ENCODE assay signal across 13 mouse cellular contexts in the genomic region with DNA sequence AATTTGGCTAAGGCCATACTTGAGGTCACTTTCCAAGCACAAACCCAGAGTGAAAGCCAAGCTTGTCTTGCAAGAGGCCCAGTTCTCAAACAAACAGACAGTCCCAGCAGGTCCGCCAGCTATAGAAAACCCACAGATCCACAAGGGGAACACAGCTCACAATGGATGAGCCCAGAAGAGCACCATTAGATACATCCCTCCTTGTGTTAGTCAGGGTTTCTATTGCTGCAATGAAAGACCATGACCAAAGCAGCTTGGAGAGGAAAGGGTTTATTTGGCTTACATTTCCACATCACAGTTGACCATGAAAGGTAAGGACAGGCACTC. TPM values are rescaled to one million over a fixed set of nuclear protein-coding genes. Genes with fewer than 3 reads are reported as not detected.
A peak's percentile ranks its signal among the peaks of the same experiment; 100 is the strongest.
DNase-seq lines count a peak whose midpoint lies in the region; ATAC-seq and TF ChIP-seq lines count a peak whose summit lies in the region.
"Had no signal": no experiment of that assay in that cellular context is flagged by ENCODE, and none has a peak within 500 bp of the region (broad histone marks: within the 10 kb centered on the region; RNA-seq: fewer than 3 reads in every experiment).

No protein-coding gene starts in this region.

- H3K36me3 ChIP-seq in heart, postnatal 0 days (replicated peaks; ENCODE audit: control insufficient read depth, insufficient read depth, low read length), result no peaks in the 10 kb centered on the region
- H3K36me3 ChIP-seq in midbrain, embryonic 11.5 days (ENCODE audit: control insufficient read depth, insufficient read depth, low read length), result no peaks in the 10 kb centered on the region
- H3K36me3 ChIP-seq in midbrain, embryonic 13.5 days, result no peaks in the 10 kb centered on the region
- no peaks in the 10 kb centered on the region for H3K36me3 ChIP-seq in hindbrain, embryonic 14.5 days (replicated peaks; ENCODE audit: control insufficient read depth, insufficient read depth)
- H3K36me3 ChIP-seq in neural tube, embryonic 14.5 days (ENCODE audit: control insufficient read depth, insufficient read depth, low read length), result no peaks in the 10 kb centered on the region
- H3K36me3 ChIP-seq: liver, embryonic 15.5 days had no signal

- WGBS in heart, postnatal 0 days, result 96% methylated on average over 1 of the region's 1 CpGs
- 87% methylated on average over 1 of the region's 1 CpGs for WGBS in midbrain, embryonic 11.5 days
- 93% methylated on average over 1 of the region's 1 CpGs for WGBS in midbrain, embryonic 13.5 days
- WGBS in hindbrain, embryonic 14.5 days, result 78% methylated on average over 1 of the region's 1 CpGs
- 79% methylated on average over 1 of the region's 1 CpGs for WGBS in neural tube, embryonic 14.5 days

- intact Hi-C loops in heart, postnatal 36 days (cut with DNase I), result loop anchor here (1.0 to 5.0 kb wide), 5 partner anchors 49 to 366 kb away; a partner anchor contains a TSS
- intact Hi-C loops in heart, postnatal 25 days (cut with DNase I), result loop anchor here (1.0 to 5.0 kb wide), 3 partner anchors 49 to 266 kb away; no protein-coding TSS in a partner anchor

- H3K9ac ChIP-seq in heart, postnatal 0 days (replicated peaks; ENCODE audit: low read depth, low read length), result no peak overlapping the region
- H3K9ac ChIP-seq in midbrain, embryonic 11.5 days (ENCODE audit: low read length), result no peak overlapping the region
- H3K9ac ChIP-seq in midbrain, embryonic 13.5 days (replicated peaks), result no peak overlapping the region
- no peak overlapping the region for H3K9ac ChIP-seq in hindbrain, embryonic 14.5 days
- H3K9ac ChIP-seq in neural tube, embryonic 14.5 days (replicated peaks; ENCODE audit: low read depth, low read length), result no peak overlapping the region
- H3K9ac ChIP-seq: liver, embryonic 15.5 days had no signal

- peaks cover 21% of the 10 kb centered on the region for H3K4me1 ChIP-seq in heart, postnatal 0 days (ENCODE audit: control insufficient read depth, insufficient read depth)
- 0 out of 2 replicates have a peak, but pooled peaks cover 2% of the 10 kb centered on the region for H3K4me1 ChIP-seq in midbrain, embryonic 11.5 days (ENCODE audit: control insufficient read depth, insufficient read depth, low read length)
- peaks cover 11% of the 10 kb centered on the region for H3K4me1 ChIP-seq in midbrain, embryonic 13.5 days (replicated peaks)
- H3K4me1 ChIP-seq in hindbrain, embryonic 14.5 days (replicated peaks; ENCODE audit: control insufficient read depth, insufficient read depth, low read length), result no peaks in the 10 kb centered on the region
- no peaks in the 10 kb centered on the region for H3K4me1 ChIP-seq in neural tube, embryonic 14.5 days (ENCODE audit: control insufficient read depth, insufficient read depth, low read length)

- ATAC-seq in heart, postnatal 0 days (ENCODE audit: insufficient read depth, low read depth), result no peak
- ATAC-seq in midbrain, embryonic 11.5 days (ENCODE audit: low FRiP score), result peak; percentile 22; the same call in 1 of the 2 replicates
- no peak; the same call in 1 of the 2 replicates for ATAC-seq in midbrain, embryonic 13.5 days
- peak; percentile 28; the same call in 1 of the 2 replicates for ATAC-seq in hindbrain, embryonic 14.5 days (ENCODE audit: low FRiP score)
- peak; percentile 26 for ATAC-seq in neural tube, embryonic 14.5 days (ENCODE audit: low read depth)

- no peaks in the 10 kb centered on the region for H3K9me3 ChIP-seq in heart, postnatal 0 days (replicated peaks; ENCODE audit: control insufficient read depth, low read length)
- H3K9me3 ChIP-seq in midbrain, embryonic 11.5 days (ENCODE audit: control insufficient read depth, low read length), result no peaks in the 10 kb centered on the region
- no peaks in the 10 kb centered on the region for H3K9me3 ChIP-seq in midbrain, embryonic 13.5 days
- no peaks in the 10 kb centered on the region for H3K9me3 ChIP-seq in hindbrain, embryonic 14.5 days (ENCODE audit: control insufficient read depth, low read length)
- no peaks in the 10 kb centered on the region for H3K9me3 ChIP-seq in neural tube, embryonic 14.5 days (ENCODE audit: control insufficient read depth, low read length)
- H3K9me3 ChIP-seq: liver, embryonic 15.5 days had no signal

- no peak for TF ChIP-seq CTCF in heart, postnatal 0 days (IDR thresholded peaks at IDR 0.05; ENCODE audit: low read depth)

- H3K27ac ChIP-seq in heart, postnatal 0 days (ENCODE audit: low read depth), result peak overlapping the region; percentile 81; the same call in 1 of the 2 replicates
- no peak overlapping the region for H3K27ac ChIP-seq in midbrain, embryonic 11.5 days (ENCODE audit: low read depth, low read length)
- H3K27ac ChIP-seq in midbrain, embryonic 13.5 days, result no peak overlapping the region
- 0 out of 2 replicates have a peak overlapping the region, but pooled peaks have one; percentile 22 for H3K27ac ChIP-seq in hindbrain, embryonic 14.5 days
- no peak overlapping the region for H3K27ac ChIP-seq in neural tube, embryonic 14.5 days (ENCODE audit: low read depth, low read length)
- H3K27ac ChIP-seq: liver, embryonic 15.5 days; macrophage had no signal

- H3K27me3 ChIP-seq in heart, postnatal 0 days (ENCODE audit: control insufficient read depth, insufficient read depth, low read length), result 0 out of 2 replicates have a peak, but pooled peaks cover 7% of the 10 kb centered on the region
- no peaks in the 10 kb centered on the region; the same call in 1 of the 2 replicates for H3K27me3 ChIP-seq in midbrain, embryonic 11.5 days (ENCODE audit: control insufficient read depth, insufficient read depth, low read length)
- peaks cover 7% of the 10 kb centered on the region; the same call in 1 of the 2 replicates for H3K27me3 ChIP-seq in midbrain, embryonic 13.5 days
- H3K27me3 ChIP-seq in hindbrain, embryonic 14.5 days (ENCODE audit: control insufficient read depth, insufficient read depth, low read length), result no peaks in the 10 kb centered on the region
- H3K27me3 ChIP-seq in neural tube, embryonic 14.5 days (ENCODE audit: control insufficient read depth, insufficient read depth, low read length), result no peaks in the 10 kb centered on the region
- H3K27me3 ChIP-seq: liver, embryonic 15.5 days had no signal

- DNase-seq in heart, postnatal 0 days (ENCODE audit: low spot score), result no peak
- DNase-seq in heart, postnatal 36 days, result no peak
- no peak for DNase-seq in midbrain, embryonic 11.5 days (ENCODE audit: low spot score, missing footprints)
- DNase-seq in hindbrain, embryonic 14.5 days (ENCODE audit: low spot score), result no peak
- no peak for DNase-seq in heart, postnatal 25 days (ENCODE audit: low spot score)
- DNase-seq in ovary, adult 18-20 months (ENCODE audit: low spot score), result no peak

- H3K4me2 ChIP-seq in heart, postnatal 0 days (ENCODE audit: low read depth, low read length), result no peak overlapping the region
- H3K4me2 ChIP-seq in midbrain, embryonic 11.5 days, result no peak overlapping the region
- no peak overlapping the region for H3K4me2 ChIP-seq in midbrain, embryonic 13.5 days (replicated peaks)
- H3K4me2 ChIP-seq in hindbrain, embryonic 14.5 days (replicated peaks), result no peak overlapping the region
- H3K4me2 ChIP-seq in neural tube, embryonic 14.5 days (ENCODE audit: low read depth, low read length), result no peak overlapping the region
- H3K4me2 ChIP-seq: liver, embryonic 15.5 days had no signal

- no peak overlapping the region for H3K4me3 ChIP-seq in heart, postnatal 0 days (ENCODE audit: low read depth, low read length)
- no peak overlapping the region for H3K4me3 ChIP-seq in midbrain, embryonic 11.5 days (ENCODE audit: low read depth, low read length)
- H3K4me3 ChIP-seq in midbrain, embryonic 13.5 days (replicated peaks), result no peak overlapping the region
- no peak overlapping the region for H3K4me3 ChIP-seq in hindbrain, embryonic 14.5 days (replicated peaks; ENCODE audit: low read length)
- no peak overlapping the region for H3K4me3 ChIP-seq in neural tube, embryonic 14.5 days (ENCODE audit: low read depth, low read length)
- H3K4me3 ChIP-seq: liver, embryonic 15.5 days had no signal

- TF ChIP-seq EP300 in heart, postnatal 0 days (IDR thresholded peaks at IDR 0.05; ENCODE audit: low read depth), result no peak

RNA-seq across cellular contexts. Expression of a gene that starts 2.6 kb away (rescaled TPM):
- 17.8 and 53.4 TPM in 2 replicates for total RNA-seq in heart, postnatal 0 days (2014; rRNA removed; ENCODE audit: low replicate concordance)
- polyA plus RNA-seq in heart, postnatal 0 days (2015; fragmentation: Nextera tagmentation; extraction: Ambion mirVana), result 6.7 and 7.6 TPM in 2 replicates
- total RNA-seq in heart, postnatal 36 days (2021), result 1 to 10 TPM; 5.4 to 9.0 TPM
- polyA plus RNA-seq in midbrain, embryonic 11.5 days (2014; fragmentation: Nextera tagmentation; extraction: Ambion mirVana), result 0.25 and 0.29 TPM in 2 replicates
- polyA plus RNA-seq in midbrain, embryonic 13.5 days (2015; fragmentation: Nextera tagmentation; extraction: Ambion mirVana), result 1.9 and 2.4 TPM in 2 replicates
- 2.1 and 2.7 TPM in 2 replicates for polyA plus RNA-seq in hindbrain, embryonic 14.5 days (2014; fragmentation: Nextera tagmentation; extraction: Ambion mirVana)
- 0.43 and 1.5 TPM in 2 replicates for polyA plus RNA-seq in neural tube, embryonic 14.5 days (2014; fragmentation: Nextera tagmentation; extraction: Ambion mirVana)
- 1 to 10 TPM; 5.3 to 6.9 TPM for total RNA-seq in heart, postnatal 25 days (2021)

RNA-seq across cellular contexts. Expression of a gene that starts 25.1 kb away (rescaled TPM):
- total RNA-seq in heart, postnatal 0 days (2014; rRNA removed; ENCODE audit: low replicate concordance), result 0.81 TPM in 1 of 2 replicates, not detected in the other
- polyA plus RNA-seq in heart, postnatal 0 days (2015; fragmentation: Nextera tagmentation; extraction: Ambion mirVana), result 0.29 and 0.37 TPM in 2 replicates
- total RNA-seq in heart, postnatal 36 days (2021), result not detected
- polyA plus RNA-seq in midbrain, embryonic 11.5 days (2014; fragmentation: Nextera tagmentation; extraction: Ambion mirVana), result 1.5 and 2.1 TPM in 2 replicates
- 0.76 and 0.94 TPM in 2 replicates for polyA plus RNA-seq in midbrain, embryonic 13.5 days (2015; fragmentation: Nextera tagmentation; extraction: Ambion mirVana)
- polyA plus RNA-seq in hindbrain, embryonic 14.5 days (2014; fragmentation: Nextera tagmentation; extraction: Ambion mirVana), result 1.6 and 1.7 TPM in 2 replicates
- polyA plus RNA-seq in neural tube, embryonic 14.5 days (2014; fragmentation: Nextera tagmentation; extraction: Ambion mirVana), result 0.85 and 1.5 TPM in 2 replicates
- not detected for total RNA-seq in heart, postnatal 25 days (2021)
- total RNA-seq: gastrocnemius, adult 8-10 months; heart, adult 8-10 months; heart, postnatal 14 days had no signal
- polyA plus RNA-seq: macrophage had no signal

RNA-seq across cellular contexts. Expression of a gene that starts 26.4 kb away (rescaled TPM):
- 0.23 and 2.9 TPM in 2 replicates for total RNA-seq in heart, postnatal 0 days (2014; rRNA removed; ENCODE audit: low replicate concordance)
- 0.81 and 0.83 TPM in 2 replicates for polyA plus RNA-seq in heart, postnatal 0 days (2015; fragmentation: Nextera tagmentation; extraction: Ambion mirVana)
- 1 to 10 TPM; 1.1 to 1.5 TPM for total RNA-seq in heart, postnatal 36 days (2021)
- polyA plus RNA-seq in midbrain, embryonic 11.5 days (2014; fragmentation: Nextera tagmentation; extraction: Ambion mirVana), result 3.3 and 4.1 TPM in 2 replicates
- polyA plus RNA-seq in midbrain, embryonic 13.5 days (2015; fragmentation: Nextera tagmentation; extraction: Ambion mirVana), result 21.4 and 21.8 TPM in 2 replicates
- polyA plus RNA-seq in hindbrain, embryonic 14.5 days (2014; fragmentation: Nextera tagmentation; extraction: Ambion mirVana), result 34.5 and 43.5 TPM in 2 replicates
- polyA plus RNA-seq in neural tube, embryonic 14.5 days (2014; fragmentation: Nextera tagmentation; extraction: Ambion mirVana), result 32.6 and 36.6 TPM in 2 replicates
- 1 to 10 TPM in 1 of 2 experiments, under 1 TPM in 1; 0.67 to 1.6 TPM for total RNA-seq in heart, postnatal 25 days (2021)
- polyA plus RNA-seq: macrophage had no signal

RNA-seq across cellular contexts. Expression of a gene that starts 57.3 kb away (rescaled TPM):
- 6.1 and 7.9 TPM in 2 replicates for total RNA-seq in heart, postnatal 0 days (2014; rRNA removed; ENCODE audit: low replicate concordance)
- polyA plus RNA-seq in heart, postnatal 0 days (2015; fragmentation: Nextera tagmentation; extraction: Ambion mirVana), result 3.6 and 4.1 TPM in 2 replicates
- total RNA-seq in heart, postnatal 36 days (2021), result 1 to 10 TPM; 1.4 to 1.8 TPM
- polyA plus RNA-seq in midbrain, embryonic 11.5 days (2014; fragmentation: Nextera tagmentation; extraction: Ambion mirVana), result 1.2 and 1.6 TPM in 2 replicates
- 2.0 and 2.3 TPM in 2 replicates for polyA plus RNA-seq in midbrain, embryonic 13.5 days (2015; fragmentation: Nextera tagmentation; extraction: Ambion mirVana)
- polyA plus RNA-seq in hindbrain, embryonic 14.5 days (2014; fragmentation: Nextera tagmentation; extraction: Ambion mirVana), result 6.9 and 7.3 TPM in 2 replicates
- 9.8 and 12.3 TPM in 2 replicates for polyA plus RNA-seq in neural tube, embryonic 14.5 days (2014; fragmentation: Nextera tagmentation; extraction: Ambion mirVana)
- total RNA-seq in heart, postnatal 25 days (2021), result 1 to 10 TPM; 1.6 to 2.0 TPM

Comparison
In these comparisons a context has a peak if more than half of its experiments do, and no peak if none do; other contexts are left out.
1. ATAC-seq: peak in midbrain, embryonic 11.5 days (single experiment), hindbrain, embryonic 14.5 days (single experiment) and neural tube, embryonic 14.5 days (single experiment); none in heart, postnatal 0 days (single experiment) and midbrain, embryonic 13.5 days (single experiment).
2. H3K27ac ChIP-seq: peak in heart, postnatal 0 days (single experiment) and hindbrain, embryonic 14.5 days (single experiment); none in midbrain, embryonic 11.5 days (single experiment), midbrain, embryonic 13.5 days (single experiment) and neural tube, embryonic 14.5 days (single experiment).